Mouse (Mus musculus): ENCODE data around the gene Cd70. TPM values are rescaled to one million over a fixed set of nuclear protein-coding genes. Genes with fewer than 3 reads are reported as not detected.

Cd70 gene
- not detected in 2 replicates for polyA plus RNA-seq (2012; rRNA removed)

- H3K4me1 ChIP-seq (ENCODE audit: control insufficient read depth, insufficient read depth, low read length): no peaks in the 10 kb centered on the region
- no peak within 1 kb of the TSS for H3K4me3 ChIP-seq (replicated peaks; ENCODE audit: extremely low read depth, low read depth, low read length)
- 2% methylated on average over 36 of the region's 39 CpGs for WGBS
- no peak for TF ChIP-seq POLR2A (IDR thresholded peaks at IDR 0.05; ENCODE audit: borderline replicate concordance, extremely low read depth, low read depth, low read length)
- TF ChIP-seq CTCF (IDR thresholded peaks at IDR 0.05; ENCODE audit: insufficient read depth, low read length): no peak
- DNase-seq: no peak
Measured at GRCm38 (mm10) chr17:57148994-57149803, at the start of gene Cd70. Cd70 (minus strand) TSS chr17:57149777.

GRCm38 (mm10) chr17:57198252-57198651 is 48.7 kb upstream of the Cd70 start:
- TF ChIP-seq CTCF (IDR thresholded peaks at IDR 0.05; ENCODE audit: insufficient read depth, low read length): no peak
- no peak for TF ChIP-seq POLR2A (IDR thresholded peaks at IDR 0.05; ENCODE audit: borderline replicate concordance, extremely low read depth, low read depth, low read length)
- no peak overlapping the region for H3K4me3 ChIP-seq (replicated peaks; ENCODE audit: extremely low read depth, low read depth, low read length)
- no peak for DNase-seq
- no peaks in the 10 kb centered on the region for H3K4me1 ChIP-seq (ENCODE audit: control insufficient read depth, insufficient read depth, low read length)
- 59% methylated on average over 3 of the region's 3 CpGs for WGBS

GRCm38 (mm10) chr17:57195326-57196010 is 45.9 kb upstream of the Cd70 start:
- TF ChIP-seq POLR2A (IDR thresholded peaks at IDR 0.05; ENCODE audit: borderline replicate concordance, extremely low read depth, low read depth, low read length) (no peak), CTCF (IDR thresholded peaks at IDR 0.05; ENCODE audit: insufficient read depth, low read length) (no peak)
- H3K4me1 ChIP-seq (ENCODE audit: control insufficient read depth, insufficient read depth, low read length): no peaks in the 10 kb centered on the region
- 69% methylated on average over 8 of the region's 8 CpGs for WGBS
- no peak for DNase-seq
- H3K4me3 ChIP-seq (replicated peaks; ENCODE audit: extremely low read depth, low read depth, low read length): no peak overlapping the region

- 73% methylated on average over 3 of the region's 3 CpGs for WGBS
- H3K4me3 ChIP-seq (replicated peaks; ENCODE audit: extremely low read depth, low read depth, low read length): no peak overlapping the region
- DNase-seq: no peak
- H3K4me1 ChIP-seq (ENCODE audit: control insufficient read depth, insufficient read depth, low read length): no peaks in the 10 kb centered on the region
- TF ChIP-seq POLR2A (IDR thresholded peaks at IDR 0.05; ENCODE audit: borderline replicate concordance, extremely low read depth, low read depth, low read length) (no peak), CTCF (IDR thresholded peaks at IDR 0.05; ENCODE audit: insufficient read depth, low read length) (no peak)
Measured at GRCm38 (mm10) chr17:57194771-57195170, 45.2 kb upstream of the Cd70 start.

- TF ChIP-seq CTCF (IDR thresholded peaks at IDR 0.05; ENCODE audit: insufficient read depth, low read length): no peak
- TF ChIP-seq POLR2A (IDR thresholded peaks at IDR 0.05; ENCODE audit: borderline replicate concordance, extremely low read depth, low read depth, low read length): no peak
- peak; percentile 17 for DNase-seq
Measured at GRCm38 (mm10) chr17:57194041-57194507, 44.5 kb upstream of the Cd70 start, which contains the start of gene Tnfsf14. Tnfsf14 (minus strand) TSS chr17:57194177.

GRCm38 (mm10) chr17:57188510-57189192 is 39.1 kb upstream of the Cd70 start:
- no peaks in the 10 kb centered on the region for H3K4me1 ChIP-seq (ENCODE audit: control insufficient read depth, insufficient read depth, low read length)
- TF ChIP-seq POLR2A (IDR thresholded peaks at IDR 0.05; ENCODE audit: borderline replicate concordance, extremely low read depth, low read depth, low read length): no peak
- no peak for TF ChIP-seq CTCF (IDR thresholded peaks at IDR 0.05; ENCODE audit: insufficient read depth, low read length)
- 41% methylated on average over 12 of the region's 12 CpGs for WGBS
- no peak overlapping the region for H3K4me3 ChIP-seq (replicated peaks; ENCODE audit: extremely low read depth, low read depth, low read length)
- DNase-seq: no peak

More at GRCm38 (mm10) chr17:57194041-57194507, 44.5 kb upstream of the Cd70 start, which contains the start of gene Tnfsf14:
- no peaks in the 10 kb centered on the region for H3K4me1 ChIP-seq (ENCODE audit: control insufficient read depth, insufficient read depth, low read length)
- no peak within 1 kb of the TSS for H3K4me3 ChIP-seq (replicated peaks; ENCODE audit: extremely low read depth, low read depth, low read length)
- 54% methylated on average over 11 of the region's 11 CpGs for WGBS

- WGBS: 42% methylated on average over 2 of the region's 2 CpGs
- H3K4me1 ChIP-seq (ENCODE audit: control insufficient read depth, insufficient read depth, low read length): no peaks in the 10 kb centered on the region
- H3K4me3 ChIP-seq (replicated peaks; ENCODE audit: extremely low read depth, low read depth, low read length): no peak overlapping the region
- no peak for TF ChIP-seq POLR2A (IDR thresholded peaks at IDR 0.05; ENCODE audit: borderline replicate concordance, extremely low read depth, low read depth, low read length)
- DNase-seq: no peak
Measured at GRCm38 (mm10) chr17:57185641-57186040, 36.1 kb upstream of the Cd70 start.

GRCm38 (mm10) chr17:57182871-57183270 is 33.3 kb upstream of the Cd70 start:
- no peaks in the 10 kb centered on the region for H3K4me1 ChIP-seq (ENCODE audit: control insufficient read depth, insufficient read depth, low read length)
- H3K4me3 ChIP-seq (replicated peaks; ENCODE audit: extremely low read depth, low read depth, low read length): no peak overlapping the region
- WGBS: 46% methylated on average over 3 of the region's 3 CpGs
- no peak for DNase-seq
- TF ChIP-seq POLR2A (IDR thresholded peaks at IDR 0.05; ENCODE audit: borderline replicate concordance, extremely low read depth, low read depth, low read length) (no peak), CTCF (IDR thresholded peaks at IDR 0.05; ENCODE audit: insufficient read depth, low read length) (no peak)

GRCm38 (mm10) chr17:57180363-57180762 is 30.8 kb upstream of the Cd70 start:
- DNase-seq: peak; percentile 28
- WGBS: 35% methylated on average over 8 of the region's 8 CpGs
- H3K4me3 ChIP-seq (replicated peaks; ENCODE audit: extremely low read depth, low read depth, low read length): no peak overlapping the region

More at GRCm38 (mm10) chr17:57180363-57180762, 30.8 kb upstream of the Cd70 start:
- H3K4me1 ChIP-seq (ENCODE audit: control insufficient read depth, insufficient read depth, low read length): no peaks in the 10 kb centered on the region
- peak; percentile 43 for TF ChIP-seq CTCF (IDR thresholded peaks at IDR 0.05; ENCODE audit: insufficient read depth, low read length)
- TF ChIP-seq POLR2A (IDR thresholded peaks at IDR 0.05; ENCODE audit: borderline replicate concordance, extremely low read depth, low read depth, low read length): no peak

All from lung, adult 2 months (tissue).